Mouse (Mus musculus): ENCODE measurements around the gene Capn7.

The Capn7 gene

DNA sequence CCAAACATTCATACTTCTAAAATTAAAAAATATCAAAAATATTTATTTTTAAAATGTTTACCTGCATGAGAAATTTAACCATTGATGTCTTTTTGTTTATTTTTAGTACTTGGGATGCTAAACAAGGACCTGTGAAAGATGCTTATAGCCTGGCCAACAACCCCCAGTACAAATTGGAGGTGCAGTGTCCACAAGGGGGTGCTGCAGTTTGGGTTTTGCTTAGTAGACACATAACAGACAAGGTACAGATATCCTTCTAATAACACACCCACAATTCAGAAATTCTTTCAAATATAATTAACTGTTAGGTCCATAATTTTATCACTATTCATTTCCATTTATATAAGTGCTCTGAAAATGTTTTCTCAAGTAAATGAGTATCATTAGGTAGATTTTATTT is 28.9 kb downstream of the Capn7 start:
- peak; percentile 52 to 85 for DNase-seq (ENCODE audit: low spot score in 2 of 2)

DNA sequence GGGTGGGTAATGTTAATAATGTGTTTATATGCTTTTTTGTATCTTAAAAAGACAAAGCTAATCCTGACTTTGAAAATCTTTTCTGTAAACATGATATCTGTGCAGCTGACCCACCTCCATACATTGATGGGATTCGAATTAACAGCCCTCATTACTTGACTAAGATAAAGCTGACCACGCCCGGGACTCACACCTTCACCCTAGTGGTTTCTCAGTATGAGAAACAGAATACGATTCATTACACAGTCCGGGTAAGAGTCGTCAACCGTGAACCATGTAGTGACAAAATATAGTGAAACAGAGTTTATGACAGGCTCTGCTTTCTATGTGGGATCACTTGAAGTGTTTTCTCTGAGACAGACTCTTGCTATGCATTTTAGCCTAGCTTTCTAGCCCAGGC is 31.5 kb downstream of the Capn7 start:
- DNase-seq (ENCODE audit: low spot score in 2 of 2): no peak

DNA sequence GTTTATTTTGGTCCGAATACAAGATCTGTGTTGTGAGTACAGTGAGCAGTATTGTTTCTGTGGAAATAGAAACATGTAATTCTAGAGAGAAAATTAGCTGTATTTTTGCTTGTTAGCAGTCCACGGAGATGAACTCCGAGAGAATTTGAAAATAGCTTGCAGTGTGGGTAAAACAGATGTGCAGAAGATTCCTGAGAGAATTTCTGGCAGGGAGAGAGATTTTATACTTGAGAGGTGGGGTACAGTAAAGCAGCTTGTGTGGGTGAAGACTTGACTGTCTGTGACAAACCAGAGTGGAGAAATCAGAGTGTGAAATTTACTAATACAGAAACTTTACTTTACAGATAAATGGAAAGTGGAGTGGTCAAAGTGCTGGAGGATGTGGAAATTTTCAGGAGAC is 32.9 kb downstream of the Capn7 start:
- DNase-seq (ENCODE audit: low spot score in 2 of 2): no peak

DNA sequence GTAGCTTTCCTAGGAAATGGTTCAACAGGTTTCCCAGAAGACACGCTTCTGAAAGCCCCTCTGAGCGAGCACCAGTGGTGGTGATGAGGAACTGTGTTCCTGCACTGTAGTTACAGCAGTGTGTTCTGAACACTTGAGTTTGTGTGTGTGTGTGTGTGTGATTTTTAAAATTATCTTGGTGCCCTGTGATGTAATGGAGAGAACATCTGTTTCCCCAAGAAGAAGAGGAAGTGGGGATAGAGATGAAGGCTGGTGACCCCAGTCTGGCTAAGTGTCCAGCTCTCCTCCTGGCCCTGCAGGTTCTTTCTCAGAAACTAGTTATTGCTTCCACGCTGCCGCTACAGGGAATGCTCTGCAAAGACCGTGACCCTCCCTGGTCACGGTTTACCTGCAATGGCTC is 38.0 kb downstream of the Capn7 start:
- DNase-seq (ENCODE audit: low spot score in 2 of 2): no peak

DNA sequence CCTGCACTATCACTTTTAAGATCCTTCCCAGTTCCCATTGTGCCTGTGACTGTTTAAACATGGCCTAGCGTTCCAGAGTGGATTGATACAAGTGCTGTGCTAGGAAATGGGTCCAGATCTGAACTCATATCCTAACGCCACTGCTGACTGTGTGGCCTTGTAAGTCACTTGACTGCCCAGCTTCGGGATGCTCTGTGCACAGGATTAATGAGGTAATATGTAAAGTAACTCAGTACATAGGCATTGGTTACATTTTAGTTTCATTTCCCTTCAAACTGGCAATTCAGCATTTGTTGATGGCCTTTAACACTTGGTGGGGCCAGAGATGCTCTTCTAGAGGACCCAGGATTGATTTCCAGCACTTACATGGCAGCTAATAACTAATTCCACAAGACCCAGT is 39.9 kb downstream of the Capn7 start:
- DNase-seq (ENCODE audit: low spot score in 2 of 2): no peak

DNA sequence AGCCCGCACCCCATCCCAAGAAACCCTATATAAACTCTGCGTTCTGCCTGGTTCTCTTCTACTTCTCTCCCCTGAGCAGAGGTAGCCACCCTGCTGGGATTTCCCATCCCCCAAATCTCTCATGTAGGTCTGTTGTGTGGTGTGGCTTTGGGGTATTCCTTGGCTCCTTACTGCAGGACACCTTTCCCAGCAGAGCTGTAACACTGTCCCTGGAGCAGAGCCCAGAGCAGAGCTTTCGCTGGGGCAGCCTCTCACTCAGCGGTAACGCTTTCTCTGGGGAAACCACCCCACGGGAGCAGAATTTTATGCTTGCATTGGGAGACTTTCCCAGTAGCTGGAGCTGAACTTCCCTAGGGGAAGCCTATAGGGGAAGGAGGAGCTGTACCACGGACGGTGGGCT is 45.8 kb downstream of the Capn7 start:
- no peak for DNase-seq (ENCODE audit: low spot score in 2 of 2)

DNA sequence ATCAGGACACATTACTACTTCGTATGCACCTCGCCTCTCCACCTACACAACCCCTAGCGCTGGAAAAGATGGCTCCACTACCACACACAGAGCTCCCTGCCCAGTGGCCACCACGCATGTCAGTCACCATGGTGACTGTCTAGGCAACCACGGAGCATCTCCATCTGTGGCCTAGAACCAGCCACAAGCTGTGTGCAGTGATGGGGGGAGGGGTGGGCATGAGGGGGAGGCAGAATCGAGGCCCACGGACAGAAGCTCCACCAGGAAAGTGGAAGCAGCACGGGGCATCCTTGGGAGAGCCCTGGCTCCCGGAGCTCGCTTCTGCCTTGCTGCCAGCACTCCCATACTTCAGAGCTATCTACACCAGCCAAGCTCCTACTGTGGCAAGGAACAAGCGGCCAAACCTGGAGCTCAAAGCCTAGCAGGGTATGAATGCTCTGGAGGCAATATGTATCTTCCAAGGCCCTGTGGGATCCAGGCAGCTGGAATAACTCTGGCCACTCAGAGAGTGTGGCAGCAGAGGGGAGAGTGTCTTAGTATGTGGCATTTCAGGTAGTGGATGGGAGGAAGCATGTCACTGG is 47.1 kb downstream of the Capn7 start:
- no peak for DNase-seq (ENCODE audit: low spot score in 2 of 2)

DNA sequence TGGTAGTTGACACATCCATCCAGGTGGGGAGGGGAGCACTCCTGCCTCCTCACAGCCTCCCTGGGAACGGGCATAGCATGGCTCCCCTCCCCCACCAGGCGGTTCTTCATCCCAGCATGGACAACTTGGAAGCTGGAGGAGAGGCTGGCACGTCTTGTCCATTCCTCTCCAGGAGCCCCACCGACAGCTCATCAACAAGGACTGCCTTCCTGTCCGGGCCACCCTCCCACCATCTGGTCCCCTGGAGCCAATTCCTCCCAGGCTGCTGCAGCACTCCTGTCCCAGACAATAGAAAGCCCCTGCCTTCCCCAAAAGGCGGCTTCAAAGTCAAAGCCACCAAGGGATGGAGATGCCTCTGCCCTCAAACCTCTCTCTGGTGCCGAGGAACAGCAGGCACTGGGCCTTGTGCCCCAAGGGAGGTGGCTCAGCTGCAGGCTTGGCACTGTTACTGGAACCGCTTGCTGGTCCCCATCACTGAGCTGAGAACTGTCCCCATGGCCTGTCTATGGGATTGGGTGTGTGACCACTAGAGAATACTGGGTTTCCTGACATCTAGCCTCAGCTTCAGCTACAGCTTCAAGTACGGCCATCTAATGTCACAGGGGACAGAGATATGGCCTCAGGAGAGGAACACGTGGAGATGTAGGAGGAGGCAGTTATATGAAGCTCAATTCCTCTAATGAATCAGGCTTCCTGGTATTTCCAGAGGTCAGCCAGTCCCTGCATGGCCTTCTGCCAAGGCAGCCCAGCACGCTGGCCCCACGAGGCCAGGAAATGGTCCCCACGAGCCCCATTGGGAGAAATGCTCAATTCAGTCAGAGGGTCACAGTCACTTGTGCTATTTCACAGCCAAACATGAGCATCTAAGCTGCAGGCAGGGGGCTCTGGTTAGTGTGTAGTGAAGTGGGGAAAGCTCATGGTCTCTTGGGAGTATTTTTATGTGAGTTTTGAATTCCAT is 48.2 kb downstream of the Capn7 start:
- DNase-seq (ENCODE audit: low spot score in 2 of 2): no peak

DNA sequence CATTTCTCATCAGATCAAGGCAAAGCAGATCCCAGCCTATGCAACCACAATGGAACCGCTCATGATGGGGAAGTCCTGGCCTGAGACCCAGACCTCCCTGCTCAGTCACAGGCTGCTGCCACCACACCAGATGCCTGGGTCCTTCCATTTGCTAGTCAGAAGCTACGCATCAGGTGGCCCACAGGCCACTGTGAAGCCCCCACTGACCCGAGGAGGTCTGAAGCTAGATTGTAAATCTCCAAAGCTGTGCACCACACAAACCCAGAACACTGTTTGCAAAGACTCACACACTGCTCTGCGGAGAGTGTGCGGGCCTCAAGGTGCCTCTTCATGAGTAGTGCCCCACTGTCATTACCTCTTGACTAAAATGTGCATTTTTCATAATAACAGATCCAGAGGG is 49.0 kb downstream of the Capn7 start:
- DNase-seq (ENCODE audit: low spot score in 2 of 2): no peak

DNA sequence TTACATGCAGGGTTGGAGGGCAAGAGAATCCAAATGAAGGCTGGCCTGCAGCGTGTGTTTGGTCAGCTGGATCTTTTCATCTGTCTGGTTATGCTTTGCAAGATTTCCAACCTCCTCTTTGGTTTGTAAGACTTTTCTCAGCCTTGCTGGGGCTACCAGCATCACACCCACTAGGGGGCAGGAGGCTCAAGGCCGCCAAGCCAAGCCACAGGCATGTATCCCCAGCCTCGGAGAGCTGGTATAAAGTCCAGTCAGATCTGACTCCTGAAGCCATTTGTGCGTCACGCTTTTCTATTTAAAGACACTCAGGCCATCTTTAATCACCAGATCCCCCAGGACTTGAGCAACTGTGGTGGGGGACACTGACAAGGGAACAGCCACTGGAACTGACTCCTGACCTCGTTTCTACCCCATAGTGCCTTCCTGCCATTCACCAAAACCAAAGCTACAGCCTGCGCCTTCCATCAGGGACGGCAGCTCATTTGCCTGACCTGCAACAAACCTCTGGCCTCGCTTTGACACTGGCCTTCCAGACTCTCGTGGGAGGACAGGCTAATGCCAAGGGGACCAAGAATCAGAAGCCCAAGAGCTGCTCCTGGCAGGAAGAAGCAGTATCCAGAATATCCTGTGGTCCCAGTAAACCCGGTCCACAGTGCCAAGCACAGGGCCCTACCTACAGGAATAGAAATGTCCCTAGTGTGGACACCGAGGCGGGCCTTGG is 49.7 kb downstream of the Capn7 start:
- DNase-seq (ENCODE audit: low spot score in 2 of 2): peak in 1 of 2 experiments; percentile 81

DNA sequence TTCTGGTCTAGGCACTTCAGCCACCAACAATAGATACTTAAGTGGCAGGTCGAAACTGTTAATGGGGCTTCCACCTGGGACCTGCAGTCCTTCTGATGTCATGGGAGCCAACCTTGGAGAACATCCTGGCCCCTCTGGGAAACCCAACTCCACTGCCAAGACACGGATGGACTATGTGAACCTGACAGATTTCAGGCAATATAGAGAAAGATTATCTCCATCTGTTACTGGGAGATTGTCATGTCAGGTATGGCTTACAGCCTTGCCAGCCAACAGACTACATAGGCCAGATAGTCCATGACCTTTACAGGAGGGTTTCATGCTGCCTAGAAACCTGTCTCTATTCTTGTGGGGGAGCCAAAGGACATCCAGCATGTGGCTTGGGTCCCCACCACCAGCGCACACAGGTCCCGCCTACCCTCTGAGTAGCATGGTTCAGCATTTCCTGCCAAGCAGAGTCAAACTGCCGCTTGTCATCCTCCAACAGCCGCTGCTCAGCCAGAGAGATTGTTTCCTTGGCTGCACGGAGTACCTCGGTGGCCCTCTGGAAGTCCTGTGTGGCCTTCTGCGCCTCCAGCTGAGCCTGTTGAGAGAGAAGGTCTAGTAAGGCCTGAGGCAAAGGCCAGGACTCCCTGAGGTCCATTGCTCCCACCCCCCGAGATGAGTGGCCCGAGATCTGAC is 51.0 kb downstream of the Capn7 start:
- DNase-seq (ENCODE audit: low spot score in 2 of 2): no peak

DNA sequence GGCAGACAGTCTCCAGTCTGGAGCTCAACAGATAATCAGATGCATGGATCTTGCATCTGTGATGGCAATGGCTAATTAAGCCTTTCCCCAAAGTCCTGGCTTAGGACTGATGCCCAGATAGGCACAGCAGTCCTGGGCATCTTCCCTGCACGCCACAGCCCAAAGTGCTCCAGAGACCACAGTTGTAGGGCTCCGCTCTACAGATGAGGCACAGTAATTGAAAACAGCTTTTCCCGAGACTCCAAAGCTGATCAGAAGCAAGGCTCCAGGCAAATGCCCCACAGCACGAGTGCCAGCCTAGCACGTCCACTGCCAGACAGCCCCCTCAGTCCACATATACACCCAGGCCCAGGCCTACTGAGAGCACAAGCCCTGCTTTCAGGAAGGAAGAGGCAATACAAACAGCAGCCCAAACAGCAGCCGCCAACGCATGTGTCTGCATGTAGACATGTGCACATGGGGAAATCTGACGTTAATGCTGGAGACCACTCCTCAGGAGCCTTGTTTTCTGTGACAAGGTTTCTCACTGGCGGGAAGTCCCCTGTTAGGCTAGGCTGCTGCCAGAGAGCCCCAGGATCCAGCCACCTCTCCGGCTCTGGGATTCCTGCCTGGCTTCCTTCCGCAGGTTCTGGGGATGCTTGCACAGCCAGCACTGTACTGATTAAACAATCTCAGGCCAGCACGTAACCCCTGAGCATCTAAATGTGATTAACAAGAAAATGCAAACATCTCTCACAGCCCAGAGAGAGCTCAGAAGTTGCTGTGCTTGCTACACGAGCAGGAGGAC is 51.8 kb downstream of the Capn7 start:
- DNase-seq (ENCODE audit: low spot score in 2 of 2): no peak

DNA sequence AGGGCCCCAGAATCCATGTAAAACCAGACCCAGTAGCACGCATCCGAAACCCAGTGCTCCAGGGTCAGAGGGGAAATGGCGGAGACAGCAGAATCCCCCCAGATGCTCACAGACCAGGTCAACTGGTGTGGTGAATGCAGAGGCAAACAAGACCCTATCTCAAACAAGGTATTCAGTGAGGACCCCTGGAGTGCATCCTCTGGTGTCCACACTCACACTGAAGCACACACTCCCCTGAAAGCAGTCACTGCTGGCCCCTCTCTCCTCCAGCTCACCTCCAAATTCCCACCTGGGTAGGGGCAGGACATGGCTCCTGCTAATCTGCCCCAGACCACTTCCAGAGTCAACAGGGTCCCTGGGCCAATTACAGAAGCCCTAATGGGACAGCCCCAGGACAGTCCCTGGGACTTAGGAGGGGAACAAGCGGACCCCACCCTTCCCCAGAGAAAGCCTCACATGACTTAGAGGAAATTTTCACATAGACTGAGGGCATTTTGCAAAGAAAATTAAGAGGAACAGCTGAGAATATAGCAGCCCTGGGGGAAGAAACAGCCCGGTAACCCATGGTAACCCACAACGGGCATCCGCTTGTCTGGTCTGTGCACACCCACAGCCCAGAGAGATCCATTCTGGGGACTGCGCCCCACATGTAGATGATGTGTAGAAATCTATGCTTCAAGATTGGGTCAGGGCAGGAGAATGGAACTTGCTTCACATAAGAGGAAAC is 53.1 kb downstream of the Capn7 start:
- DNase-seq (ENCODE audit: low spot score in 2 of 2): no peak

DNA sequence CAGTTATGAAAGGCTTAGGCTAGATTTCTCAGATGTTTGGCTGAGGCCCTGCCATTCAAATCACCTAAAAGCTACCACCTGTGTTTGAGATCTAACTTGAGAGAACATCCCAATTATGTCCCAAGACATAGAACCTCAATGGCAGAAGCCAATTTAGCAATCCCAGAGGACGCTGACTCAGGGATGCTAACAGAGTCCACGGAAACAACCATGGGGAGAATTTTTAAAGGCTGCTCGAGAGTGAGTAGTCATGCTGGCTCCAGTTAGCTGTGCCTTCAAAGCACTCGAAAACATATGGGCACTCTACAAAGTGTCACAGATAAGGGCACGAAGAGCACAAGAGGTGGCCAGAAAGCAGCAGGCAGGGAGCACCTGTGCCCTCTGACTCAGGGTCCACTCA is 55.9 kb downstream of the Capn7 start:
- no peak for DNase-seq (ENCODE audit: low spot score in 2 of 2)

DNA sequence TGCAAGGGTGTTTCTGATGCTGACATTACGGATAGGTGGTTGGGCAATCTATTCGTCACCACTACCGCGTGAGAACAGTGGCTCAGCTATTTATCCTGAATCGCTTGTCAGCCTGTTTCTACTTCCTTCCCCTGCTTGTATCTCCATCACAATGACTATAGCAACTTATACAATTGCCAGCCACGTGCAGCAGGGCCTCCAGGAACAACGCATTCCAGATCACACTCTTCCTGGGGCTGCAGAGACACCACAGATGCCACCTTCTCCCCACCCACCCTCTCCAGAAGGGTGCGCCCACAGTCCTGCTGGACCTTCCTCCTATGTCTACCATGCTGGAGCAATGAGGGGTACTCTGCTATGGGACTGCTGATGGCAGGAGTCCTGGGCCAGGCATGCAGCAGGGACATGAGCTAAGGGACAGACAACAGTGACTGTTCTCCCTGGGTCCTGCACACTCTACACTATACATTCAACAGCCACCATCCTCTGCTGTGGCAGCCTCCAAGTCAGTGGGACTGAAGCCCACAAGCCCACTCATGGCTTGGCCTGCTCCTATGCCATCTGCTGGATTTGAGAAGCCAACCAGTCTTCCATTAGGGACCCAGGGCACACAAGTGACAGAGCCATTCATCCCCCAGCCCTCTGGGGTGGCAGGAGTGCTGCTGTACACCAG is 56.6 kb downstream of the Capn7 start:
- no peak for DNase-seq (ENCODE audit: low spot score in 2 of 2)

DNA sequence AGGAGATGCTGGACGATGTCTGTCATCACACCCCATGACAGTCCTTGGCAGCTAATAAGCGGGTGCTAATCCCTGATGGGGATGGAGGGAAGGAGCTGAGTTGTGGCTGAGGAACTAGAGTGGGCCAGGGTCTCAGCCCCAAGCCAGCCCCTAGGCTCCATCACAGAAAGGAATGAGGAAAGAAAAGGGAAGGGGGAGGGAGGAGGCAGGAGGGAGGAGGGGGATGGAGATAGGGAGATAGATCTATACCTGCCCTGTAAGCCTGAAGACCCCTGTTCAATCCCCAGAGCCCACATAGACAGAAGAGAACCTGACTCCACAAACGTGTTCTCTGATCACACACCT is 57.1 kb downstream of the Capn7 start:
- DNase-seq (ENCODE audit: low spot score in 2 of 2): no peak

DNA sequence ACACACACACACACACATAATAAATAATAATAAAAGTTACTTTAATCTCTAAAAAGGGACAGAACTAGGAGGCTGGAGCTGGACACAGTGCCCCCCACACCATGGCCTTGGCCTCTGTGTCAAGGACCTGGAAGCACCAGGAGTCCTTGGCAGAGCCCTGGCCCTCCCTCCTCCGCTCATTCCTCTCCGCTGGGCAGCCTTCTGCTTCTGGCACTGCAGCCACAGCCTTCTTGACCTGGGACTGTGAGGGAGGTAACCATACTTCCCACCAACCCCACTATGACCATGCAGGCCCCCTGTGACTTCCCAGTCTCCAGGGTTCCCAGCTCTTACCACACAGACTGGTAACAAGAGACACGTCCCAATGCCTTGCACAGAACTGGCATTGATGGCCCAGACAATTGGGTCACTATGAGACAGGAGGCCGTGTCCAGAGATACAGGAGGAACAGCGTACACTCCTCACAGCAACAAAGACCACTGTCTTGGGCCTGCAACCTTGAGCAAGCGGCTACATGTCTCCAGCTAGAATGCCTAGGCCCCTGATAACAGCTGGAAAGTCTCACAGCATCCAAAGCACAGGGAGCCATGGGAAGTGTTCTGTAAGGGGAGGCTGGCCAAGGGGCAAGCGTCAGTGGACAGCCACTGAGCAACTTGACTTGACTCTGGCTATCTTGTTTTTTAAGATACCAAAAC is 57.6 kb downstream of the Capn7 start:
- DNase-seq (ENCODE audit: low spot score in 2 of 2): no peak

DNA sequence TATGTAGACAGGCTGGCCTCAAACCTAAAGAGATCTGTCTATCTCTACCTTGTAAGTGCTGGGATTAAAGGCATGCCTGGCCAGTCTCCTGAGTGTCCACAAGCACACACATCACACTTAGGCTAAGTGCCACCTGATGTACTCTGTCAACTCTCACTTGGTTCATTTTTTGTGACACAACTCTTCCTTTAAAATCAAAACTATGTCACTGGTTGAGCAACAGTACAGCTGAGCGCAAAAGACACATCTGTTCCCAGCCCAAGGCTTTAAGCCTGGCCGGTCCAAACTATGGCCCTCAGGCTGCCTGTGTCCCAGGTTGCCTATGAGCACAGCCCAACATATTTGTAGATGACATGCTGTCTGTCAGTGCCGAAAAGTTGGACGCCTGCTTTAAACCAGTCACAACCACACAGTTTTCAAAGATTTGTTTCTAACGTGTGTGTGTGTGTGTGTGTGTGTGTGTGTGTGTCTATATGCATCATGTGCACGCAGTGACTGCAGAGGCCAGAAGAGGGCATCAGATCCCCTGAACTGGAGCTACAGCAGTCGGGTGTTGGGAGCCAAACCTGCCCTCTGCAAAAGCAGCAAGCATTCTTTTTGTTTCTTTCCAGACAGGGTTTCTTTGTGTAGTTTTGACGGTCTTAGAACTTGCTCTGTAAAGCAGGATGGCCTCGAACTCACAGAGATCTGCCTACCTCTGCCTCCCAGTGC is 58.5 kb downstream of the Capn7 start:
- DNase-seq (ENCODE audit: low spot score in 2 of 2): no peak

DNA sequence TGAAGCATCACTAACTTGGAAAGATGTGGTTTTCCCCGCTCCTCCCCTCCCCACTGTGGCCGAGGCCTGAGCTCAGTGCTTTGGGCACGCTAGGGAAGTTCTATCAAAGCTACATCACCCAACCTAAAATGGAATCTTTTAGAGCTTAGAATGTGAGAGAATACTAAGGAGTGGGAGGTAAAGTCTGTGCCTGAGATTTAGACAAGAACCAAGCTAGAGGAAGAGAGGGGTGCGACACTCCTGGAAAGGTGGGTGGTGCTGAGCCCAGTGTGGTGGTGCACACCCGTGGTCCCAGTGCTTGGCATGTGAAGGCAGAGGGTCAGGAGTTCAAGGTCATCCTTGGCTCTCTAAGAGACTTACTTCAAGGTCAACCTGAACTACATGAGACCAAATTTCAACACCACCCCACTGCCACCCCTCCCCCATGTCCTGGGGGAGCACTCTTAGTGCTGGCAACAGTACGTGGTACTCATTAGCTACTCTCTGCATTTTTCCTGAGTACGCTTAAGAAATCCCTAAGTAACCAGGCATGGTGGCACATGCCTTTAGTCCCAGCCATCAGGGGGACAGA is 59.3 kb downstream of the Capn7 start:
- DNase-seq (ENCODE audit: low spot score in 2 of 2): no peak
